Mouse (Mus musculus) neural tube, embryonic 15.5 days (tissue): ENCODE results near the gene Vps35. TPM values are rescaled to one million over a fixed set of nuclear protein-coding genes. Genes with fewer than 3 reads are reported as not detected.
A peak's percentile ranks its signal among the peaks of the same experiment; 100 is the strongest.

ENCODE experiments used
- ATAC-seq: fragments of 200-750 bp; cut with Nextera tagmentation; 2 replicates; pipeline ENCODE4 v1.8.0; 2017; ENCODE audit warnings: mild to moderate bottlenecking, moderate TSS enrichment, moderate library complexity; ENCODE audit not compliant: low FRiP score
- H3K27ac ChIP-seq: fragments of 300-500 bp; sonication (generic); replicated peaks from 2 replicates; pipeline ENCODE4 v1.5.1; 2015; ENCODE audit warnings: mild to moderate bottlenecking, inconsistent platforms
- H3K27me3 ChIP-seq: fragments of 300-500 bp; sonication (generic); replicated peaks from 2 replicates; pipeline ENCODE4 v1.6.1; 2015; ENCODE audit warnings: inconsistent platforms
- H3K36me3 ChIP-seq: fragments of 300-500 bp; sonication (generic); 2 replicates; pipeline ENCODE4 v1.6.1; 2015; ENCODE audit warnings: inconsistent platforms
- H3K4me1 ChIP-seq: fragments of 300-500 bp; sonication (generic); 2 replicates; pipeline ENCODE4 v1.6.1; 2015; ENCODE audit warnings: inconsistent platforms
- H3K4me2 ChIP-seq: fragments of 300-500 bp; sonication (generic); 2 replicates; pipeline ENCODE4 v1.6.1; 2015; ENCODE audit warnings: inconsistent platforms, mild to moderate bottlenecking, moderate library complexity
- H3K4me3 ChIP-seq: fragments of 300-500 bp; sonication (generic); replicated peaks from 2 replicates; pipeline ENCODE4 v1.5.1; 2015; ENCODE audit warnings: mild to moderate bottlenecking, inconsistent platforms
- H3K9ac ChIP-seq: fragments of 300-500 bp; sonication (generic); replicated peaks from 2 replicates; pipeline ENCODE4 v1.6.1; 2015; ENCODE audit warnings: mild to moderate bottlenecking, inconsistent platforms
- H3K9me3 ChIP-seq: fragments of 300-500 bp; sonication (generic); replicated peaks from 2 replicates; pipeline ENCODE4 v1.6.1; 2016; ENCODE audit warnings: inconsistent platforms
- WGBS: fragments of 180-500 bp; shearing (Covaris S2); methylation state at CpG from one replicate; pipeline ENCODE4 v1.1.7; 2015; ENCODE audit warnings: mixed read lengths; 5-methylcytosine and 5-hydroxymethylcytosine counted together
- polyA plus RNA-seq: library from polyadenylated mRNA; unstranded; fragments of >200 nt; fragmentation: Nextera tagmentation; extraction: Ambion mirVana; gene quantifications from 2 replicates; pipeline ENCODE4 v1.2.1, GENCODE M21; 2015

The Vps35 gene
- 171 and 178 TPM in 2 replicates for polyA plus RNA-seq

- H3K9ac ChIP-seq: peak within 1 kb of the TSS; percentile 92
These were observed at the start of gene Vps35, which contains the start of gene Orc6 for GRCm38 (mm10) chr8:85299434-85300077. Vps35 (minus strand) TSS chr8:85299802. Orc6 (plus strand) TSS chr8:85299632.

GRCm38 (mm10) chr8:85339871-85340573, 40.4 kb upstream of the Vps35 start:
- ATAC-seq: no peak
- H3K9ac ChIP-seq: no peak overlapping the region
- H3K9me3 ChIP-seq: no peaks in the 10 kb centered on the region
- peaks cover 3% of the 10 kb centered on the region; the same call in 1 of the 2 replicates for H3K4me1 ChIP-seq
- WGBS: 68% methylated on average over 5 of the region's 5 CpGs
- no peaks in the 10 kb centered on the region for H3K36me3 ChIP-seq
- no peak overlapping the region for H3K4me2 ChIP-seq
- H3K27me3 ChIP-seq: no peaks in the 10 kb centered on the region
- H3K27ac ChIP-seq: no peak overlapping the region
- no peak overlapping the region for H3K4me3 ChIP-seq

More at GRCm38 (mm10) chr8:85299434-85300077, at the start of gene Vps35, which contains the start of gene Orc6:
- H3K36me3 ChIP-seq: peaks cover 10% of the 10 kb centered on the region
- H3K27me3 ChIP-seq: no peaks in the 10 kb centered on the region
- H3K4me1 ChIP-seq: peaks cover 32% of the 10 kb centered on the region
- WGBS: under 1% methylated on average over 63 of the region's 63 CpGs
- peak; percentile 99 for ATAC-seq
- H3K9me3 ChIP-seq: no peaks in the 10 kb centered on the region
- H3K4me2 ChIP-seq: peak within 1 kb of the TSS; percentile 84
- H3K4me3 ChIP-seq: peak within 1 kb of the TSS; percentile 94
- peak within 1 kb of the TSS; percentile 100 for H3K27ac ChIP-seq

- ATAC-seq: no peak
- Histone ChIP-seq H3K27me3 (no peaks in the 10 kb centered on the region), H3K36me3 (no peaks in the 10 kb centered on the region), H3K9me3 (no peaks in the 10 kb centered on the region), H3K4me3 (no peak overlapping the region), H3K4me2 (no peak overlapping the region), H3K27ac (no peak overlapping the region), H3K9ac (no peak overlapping the region), H3K4me1 (peaks cover 3% of the 10 kb centered on the region; the same call in 1 of the 2 replicates)
- WGBS: 81% methylated on average over 4 of the region's 4 CpGs
These were observed 38.1 kb upstream of the Vps35 start for GRCm38 (mm10) chr8:85337681-85338080.

GRCm38 (mm10) chr8:85336211-85336933, 36.8 kb upstream of the Vps35 start:
- H3K4me3 ChIP-seq: no peak overlapping the region
- ATAC-seq: no peak
- peaks cover 3% of the 10 kb centered on the region; the same call in 1 of the 2 replicates for H3K4me1 ChIP-seq
- no peaks in the 10 kb centered on the region for H3K36me3 ChIP-seq
- no peak overlapping the region for H3K9ac ChIP-seq
- 86% methylated on average over 6 of the region's 6 CpGs for WGBS
- H3K27ac ChIP-seq: no peak overlapping the region
- no peaks in the 10 kb centered on the region for H3K27me3 ChIP-seq
- H3K4me2 ChIP-seq: no peak overlapping the region
- no peaks in the 10 kb centered on the region for H3K9me3 ChIP-seq

GRCm38 (mm10) chr8:85335105-85335504, 35.5 kb upstream of the Vps35 start:
- Histone ChIP-seq H3K4me3 (no peak overlapping the region), H3K9me3 (no peaks in the 10 kb centered on the region), H3K27ac (no peak overlapping the region), H3K4me1 (peaks cover 3% of the 10 kb centered on the region; the same call in 1 of the 2 replicates), H3K27me3 (no peaks in the 10 kb centered on the region), H3K36me3 (no peaks in the 10 kb centered on the region), H3K4me2 (no peak overlapping the region), H3K9ac (no peak overlapping the region)
- no peak for ATAC-seq

- no peaks in the 10 kb centered on the region for H3K36me3 ChIP-seq
- no peaks in the 10 kb centered on the region for H3K9me3 ChIP-seq
- H3K4me2 ChIP-seq: no peak overlapping the region
- no peak for ATAC-seq
- H3K9ac ChIP-seq: no peak overlapping the region
- no peak overlapping the region for H3K4me3 ChIP-seq
- no peaks in the 10 kb centered on the region for H3K27me3 ChIP-seq
- no peak overlapping the region for H3K27ac ChIP-seq
- 92% methylated on average over 1 of the region's 1 CpGs for WGBS
- H3K4me1 ChIP-seq: no peaks in the 10 kb centered on the region
These were observed 29.9 kb upstream of the Vps35 start for GRCm38 (mm10) chr8:85329506-85329905.

- no peak for ATAC-seq
- H3K4me3 ChIP-seq: no peak overlapping the region
- whole genome bisulfite sequencing: 86% methylated on average over 9 of the region's 9 CpGs
These were observed 27.4 kb upstream of the Vps35 start for GRCm38 (mm10) chr8:85327036-85327435.

GRCm38 (mm10) chr8:85323084-85323483, 23.5 kb upstream of the Vps35 start:
- H3K4me1 ChIP-seq: no peaks in the 10 kb centered on the region
- H3K27me3 ChIP-seq: no peaks in the 10 kb centered on the region
- ATAC-seq: no peak
- no peak overlapping the region for H3K27ac ChIP-seq
- 74% methylated on average over 3 of the region's 3 CpGs for WGBS
- no peak overlapping the region for H3K4me3 ChIP-seq
- no peaks in the 10 kb centered on the region for H3K36me3 ChIP-seq
- no peak overlapping the region for H3K4me2 ChIP-seq
- H3K9me3 ChIP-seq: no peaks in the 10 kb centered on the region
- no peak overlapping the region for H3K9ac ChIP-seq

More at GRCm38 (mm10) chr8:85327036-85327435, 27.4 kb upstream of the Vps35 start:
- Histone ChIP-seq H3K9ac (no peak overlapping the region), H3K36me3 (no peaks in the 10 kb centered on the region), H3K4me2 (no peak overlapping the region), H3K27ac (no peak overlapping the region), H3K27me3 (no peaks in the 10 kb centered on the region), H3K9me3 (no peaks in the 10 kb centered on the region), H3K4me1 (no peaks in the 10 kb centered on the region)

GRCm38 (mm10) chr8:85321981-85322380, 22.4 kb upstream of the Vps35 start:
- Histone ChIP-seq H3K36me3 (no peaks in the 10 kb centered on the region), H3K4me2 (no peak overlapping the region), H3K9ac (no peak overlapping the region), H3K27me3 (no peaks in the 10 kb centered on the region), H3K27ac (no peak overlapping the region), H3K4me3 (no peak overlapping the region), H3K4me1 (no peaks in the 10 kb centered on the region), H3K9me3 (no peaks in the 10 kb centered on the region)
- ATAC-seq: no peak
- WGBS: 90% methylated on average over 15 of the region's 15 CpGs

- no peak for ATAC-seq
These were observed 18.9 kb upstream of the Vps35 start for GRCm38 (mm10) chr8:85318534-85318933.

GRCm38 (mm10) chr8:85313036-85313435, 13.4 kb upstream of the Vps35 start:
- Histone ChIP-seq H3K27ac (no peak overlapping the region), H3K4me1 (no peaks in the 10 kb centered on the region), H3K4me3 (no peak overlapping the region), H3K9me3 (no peaks in the 10 kb centered on the region), H3K9ac (no peak overlapping the region), H3K27me3 (no peaks in the 10 kb centered on the region), H3K36me3 (peaks cover 14% of the 10 kb centered on the region), H3K4me2 (no peak overlapping the region)
- ATAC-seq: no peak
- 93% methylated on average over 3 of the region's 3 CpGs for WGBS

More at GRCm38 (mm10) chr8:85318534-85318933, 18.9 kb upstream of the Vps35 start:
- Histone ChIP-seq H3K4me2 (no peak overlapping the region), H3K9me3 (no peaks in the 10 kb centered on the region), H3K27me3 (no peaks in the 10 kb centered on the region), H3K4me1 (no peaks in the 10 kb centered on the region), H3K4me3 (no peak overlapping the region), H3K9ac (no peak overlapping the region), H3K27ac (no peak overlapping the region), H3K36me3 (no peaks in the 10 kb centered on the region)
- 93% methylated on average over 4 of the region's 4 CpGs for WGBS
